Mouse (Mus musculus) cerebellum, adult 2 months (tissue): ENCODE data around the gene Klhl36.

Experiments
- CTCF ChIP-seq: fragments of 200-500 bp; IDR thresholded peaks from 2 replicates; pipeline ENCODE4 v1.5.1; 2011; ENCODE audit warnings: low read depth, mild to moderate bottlenecking, control low read depth, low read length, moderate library complexity, borderline replicate concordance; ENCODE audit not compliant: insufficient read depth
- POLR2A ChIP-seq: fragments of 200-500 bp; IDR thresholded peaks from 2 replicates; pipeline ENCODE4 v1.6.1; 2011; ENCODE audit warnings: low read length, control low read depth, borderline replicate concordance; ENCODE audit not compliant: insufficient read depth

DNA sequence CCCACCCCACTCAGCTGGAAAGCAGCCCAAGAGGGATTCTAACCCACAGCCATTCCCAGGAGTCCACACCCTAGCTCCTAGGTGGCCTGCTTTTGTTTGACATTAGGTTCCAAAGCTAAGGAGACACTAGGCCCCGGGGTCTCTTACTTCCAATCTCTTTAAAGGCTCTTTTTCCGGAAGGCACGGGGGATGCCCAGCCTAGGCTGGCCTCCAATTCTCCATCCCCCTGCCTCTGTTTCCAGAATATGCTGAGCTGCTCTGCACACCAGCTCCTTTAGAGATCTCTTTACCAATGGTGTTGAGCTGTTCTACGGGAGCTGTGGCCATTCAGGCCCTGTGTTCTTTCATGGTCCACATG, 23.1 kb upstream of the Klhl36 start:
- no peak for TF ChIP-seq POLR2A
- TF ChIP-seq CTCF, result no peak
